Mouse (Mus musculus) C2C12 (cell line): ENCODE measurements at regions not wholly inside any gene's neighbourhood (a gene's known extent, or its start where the extent isn't known, plus 50 kb on each side); places are given as distances from the start of the nearest gene placed in this dataset.

Source experiments
- CTCF ChIP-seq: IDR thresholded peaks from one replicate; pipeline ENCODE4 v1.5.1; 2011; ENCODE audit not compliant: control insufficient read depth, insufficient read depth, insufficient read length
- FOSL1 ChIP-seq: IDR thresholded peaks from one replicate; pipeline ENCODE4 v1.8.0; 2011; ENCODE audit warnings: mild to moderate bottlenecking, low read length; ENCODE audit not compliant: poor library complexity, insufficient read depth, severe bottlenecking
- MAX ChIP-seq: IDR thresholded peaks from one replicate; pipeline ENCODE4 v1.6.1; 2011; ENCODE audit warnings: mild to moderate bottlenecking, control low read depth

DNA sequence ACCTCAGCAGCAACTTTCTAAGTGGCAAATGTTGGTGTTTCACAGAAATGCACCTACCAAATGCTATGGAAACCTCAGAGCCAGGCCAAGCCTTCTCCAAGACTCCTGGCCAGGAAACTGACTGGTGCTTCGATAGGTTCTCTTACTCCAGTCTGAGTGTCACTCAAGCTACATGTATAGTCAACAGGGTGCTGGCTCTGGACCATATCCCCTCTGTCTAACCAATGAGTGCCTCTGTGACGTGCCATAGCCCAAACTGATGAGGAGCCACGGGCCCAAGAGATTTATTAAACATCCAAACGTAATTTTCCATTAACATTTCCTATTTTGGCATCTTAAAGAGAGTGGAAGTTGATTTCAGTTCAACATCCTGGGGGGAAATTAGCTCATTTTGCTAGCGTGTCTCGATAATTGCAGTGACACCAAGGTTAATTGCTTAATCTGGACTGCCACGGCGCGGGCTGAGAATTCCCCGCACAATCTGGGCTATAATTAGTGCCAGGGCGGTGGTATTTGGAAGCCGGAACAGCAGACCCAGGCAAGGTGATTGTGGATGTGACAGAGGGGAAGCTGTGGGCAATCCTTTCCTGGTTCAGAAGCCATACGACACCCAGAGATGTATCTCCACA, 94.5 kb upstream of the Zdhhc25 start:
- TF ChIP-seq CTCF: no peak
- TF ChIP-seq FOSL1: no peak
- no peak for TF ChIP-seq MAX
